Mouse (Mus musculus): ENCODE results near the gene Flt4.

Flt4 gene

DNA sequence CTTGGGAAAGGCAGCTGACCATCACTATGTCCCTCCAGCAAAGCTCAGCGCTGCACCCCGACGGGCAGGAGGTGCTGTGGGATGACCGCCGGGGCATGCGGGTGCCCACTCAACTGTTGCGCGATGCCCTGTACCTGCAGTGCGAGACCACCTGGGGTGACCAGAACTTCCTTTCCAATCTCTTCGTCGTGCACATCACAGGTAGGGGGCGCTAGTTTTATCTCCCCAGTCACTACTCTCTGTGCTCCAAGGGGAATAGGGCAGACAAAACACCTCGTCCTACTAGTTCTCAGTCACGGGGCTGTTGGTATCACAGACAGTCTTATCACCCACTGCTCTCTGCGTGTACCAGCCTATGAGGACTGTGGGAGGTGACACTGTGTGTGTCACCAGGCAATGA lies 16.8 kb downstream of the Flt4 start:
- no peaks in the 10 kb centered on the region for H3K36me3 ChIP-seq (ENCODE audit: control insufficient read depth, insufficient read depth, low read length, poor library complexity, severe bottlenecking)
- no peak for DNase-seq (ENCODE audit: low read depth, low spot score)
- H3K27me3 ChIP-seq (ENCODE audit: control insufficient read depth, insufficient read depth, low read length, poor library complexity, severe bottlenecking): no peaks in the 10 kb centered on the region

DNA sequence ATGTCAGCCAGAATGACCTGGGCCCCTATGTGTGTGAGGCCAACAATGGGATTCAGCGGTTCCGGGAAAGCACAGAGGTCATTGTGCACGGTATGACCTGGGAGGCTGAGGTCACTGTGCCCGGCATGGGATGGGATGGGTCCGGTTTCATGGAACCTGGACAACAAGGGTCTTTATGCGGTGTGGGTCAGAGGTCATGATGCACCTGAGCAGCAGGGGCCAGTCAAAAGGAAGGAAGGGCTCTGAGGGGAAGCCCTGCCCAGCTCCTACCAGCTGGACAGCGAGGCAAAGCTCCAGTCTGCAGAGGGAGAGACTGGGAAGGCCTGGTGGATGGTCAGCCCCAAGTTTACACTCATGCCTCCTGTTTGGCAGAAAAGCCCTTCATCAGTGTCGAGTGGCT lies 17.7 kb downstream of the Flt4 start:
- Histone ChIP-seq H3K27me3 (ENCODE audit: control insufficient read depth, insufficient read depth, low read length, poor library complexity, severe bottlenecking) (no peaks in the 10 kb centered on the region), H3K36me3 (ENCODE audit: control insufficient read depth, insufficient read depth, low read length, poor library complexity, severe bottlenecking) (no peaks in the 10 kb centered on the region)
- DNase-seq (ENCODE audit: low read depth, low spot score): no peak

DNA sequence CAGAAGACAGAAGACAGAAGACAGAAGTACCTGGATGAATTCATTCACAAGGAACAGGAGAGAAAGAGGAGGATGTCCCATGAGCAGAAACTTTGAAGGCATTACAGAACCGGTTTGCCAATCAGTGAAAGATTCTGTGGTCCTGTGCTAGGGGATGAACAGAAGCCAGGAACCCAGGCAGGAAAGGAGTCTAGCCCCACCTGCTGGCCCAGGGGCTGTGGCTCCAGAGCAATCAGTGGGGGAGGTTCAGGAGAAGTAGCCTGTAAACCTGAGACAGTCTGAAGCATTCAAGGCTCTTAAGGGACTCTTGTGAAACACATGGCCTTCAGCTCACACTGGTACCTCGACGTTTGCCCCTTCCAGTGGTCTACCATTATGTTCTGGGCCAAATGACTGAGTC lies 22.1 kb downstream of the Flt4 start:
- no peaks in the 10 kb centered on the region for H3K36me3 ChIP-seq (ENCODE audit: control insufficient read depth, insufficient read depth, low read length, poor library complexity, severe bottlenecking)
- DNase-seq (ENCODE audit: low read depth, low spot score): no peak

DNA sequence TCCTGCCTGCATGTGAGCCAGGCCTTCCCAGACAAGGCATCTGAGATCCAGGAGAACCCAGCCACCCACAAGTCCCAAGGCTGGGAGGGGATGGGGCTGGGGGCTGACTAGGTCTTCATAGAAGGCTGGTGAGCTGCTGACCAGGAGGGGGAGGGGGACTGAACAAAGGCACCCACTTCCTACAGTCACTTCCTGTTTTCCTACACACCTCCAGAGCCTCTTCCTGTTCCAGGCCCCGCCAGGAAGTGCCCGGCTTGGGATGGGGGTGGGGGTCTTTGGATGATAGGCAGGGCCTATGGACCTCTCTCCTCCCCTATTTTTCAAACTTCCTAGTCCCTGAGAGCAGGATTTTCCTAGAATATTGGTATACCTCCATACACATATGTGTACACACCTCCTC lies 23.2 kb downstream of the Flt4 start:
- H3K27me3 ChIP-seq (ENCODE audit: control insufficient read depth, insufficient read depth, low read length, poor library complexity, severe bottlenecking): no peaks in the 10 kb centered on the region
- no peaks in the 10 kb centered on the region for H3K36me3 ChIP-seq (ENCODE audit: control insufficient read depth, insufficient read depth, low read length, poor library complexity, severe bottlenecking)
- DNase-seq (ENCODE audit: low read depth, low spot score): no peak

More for the DNA sequence above, 22.1 kb downstream of the Flt4 start:
- no peaks in the 10 kb centered on the region for H3K27me3 ChIP-seq (ENCODE audit: control insufficient read depth, insufficient read depth, low read length, poor library complexity, severe bottlenecking)

DNA sequence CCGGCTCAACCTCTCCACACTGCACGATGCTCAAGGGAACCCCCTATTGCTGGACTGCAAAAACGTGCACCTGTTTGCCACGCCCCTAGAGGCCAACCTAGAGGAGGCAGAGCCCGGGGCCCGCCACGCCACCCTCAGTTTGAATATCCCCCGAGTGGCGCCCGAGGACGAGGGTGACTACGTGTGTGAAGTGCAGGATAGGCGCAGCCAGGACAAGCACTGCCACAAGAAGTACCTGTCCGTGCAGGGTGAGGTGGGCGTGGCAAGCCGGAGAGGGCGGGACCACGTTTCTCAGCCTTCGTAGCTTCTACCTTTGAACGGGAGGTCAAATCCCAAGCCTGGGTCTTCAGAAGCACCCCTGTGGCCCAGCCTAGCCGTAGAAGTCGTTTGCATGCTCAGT lies 25.0 kb downstream of the Flt4 start:
- no peak for DNase-seq (ENCODE audit: low read depth, low spot score)
- Histone ChIP-seq H3K27me3 (ENCODE audit: control insufficient read depth, insufficient read depth, low read length, poor library complexity, severe bottlenecking) (no peaks in the 10 kb centered on the region), H3K36me3 (ENCODE audit: control insufficient read depth, insufficient read depth, low read length, poor library complexity, severe bottlenecking) (no peaks in the 10 kb centered on the region)

DNA sequence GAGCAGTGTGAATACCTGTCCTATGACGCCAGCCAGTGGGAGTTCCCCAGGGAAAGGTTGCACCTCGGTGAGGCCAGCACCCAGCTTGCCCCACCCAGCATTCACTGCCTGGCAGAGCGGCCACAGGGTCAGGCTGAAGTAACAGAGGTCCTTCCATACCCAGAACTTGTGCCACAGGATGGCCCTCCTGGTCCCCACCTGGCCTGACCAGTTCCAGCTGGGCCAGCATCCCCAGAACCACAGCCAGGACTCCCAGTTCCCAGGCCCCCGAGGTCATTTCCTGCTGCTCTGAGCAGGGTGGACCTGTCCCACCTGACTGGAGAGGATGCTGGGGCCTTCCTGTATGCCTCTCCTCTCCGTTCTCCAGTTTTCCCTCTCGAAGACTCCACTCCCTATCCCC lies 26.6 kb downstream of the Flt4 start:
- DNase-seq (ENCODE audit: low read depth, low spot score): no peak
- Histone ChIP-seq H3K36me3 (ENCODE audit: control insufficient read depth, insufficient read depth, low read length, poor library complexity, severe bottlenecking) (no peaks in the 10 kb centered on the region), H3K27me3 (ENCODE audit: control insufficient read depth, insufficient read depth, low read length, poor library complexity, severe bottlenecking) (no peaks in the 10 kb centered on the region)

DNA sequence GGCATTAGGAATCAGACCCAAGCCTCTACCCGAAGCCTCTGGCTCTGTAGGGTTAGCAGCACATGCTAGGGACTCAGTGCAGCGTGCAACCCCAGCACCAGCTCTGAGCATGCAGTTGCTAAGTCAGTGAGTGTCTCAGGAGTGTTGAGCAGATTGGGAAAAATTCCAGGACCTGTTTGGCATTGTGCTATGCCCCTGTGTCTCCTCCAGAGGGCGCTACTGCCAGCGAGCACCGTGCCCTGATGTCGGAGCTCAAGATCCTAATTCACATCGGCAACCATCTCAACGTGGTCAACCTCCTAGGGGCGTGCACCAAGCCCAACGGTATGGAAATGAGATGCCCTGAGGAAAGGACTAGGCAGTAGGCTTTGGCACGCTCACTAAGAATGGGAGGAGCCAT lies 27.4 kb downstream of the Flt4 start:
- DNase-seq (ENCODE audit: low read depth, low spot score): no peak
- Histone ChIP-seq H3K27me3 (ENCODE audit: control insufficient read depth, insufficient read depth, low read length, poor library complexity, severe bottlenecking) (no peaks in the 10 kb centered on the region), H3K36me3 (ENCODE audit: control insufficient read depth, insufficient read depth, low read length, poor library complexity, severe bottlenecking) (no peaks in the 10 kb centered on the region)

DNA sequence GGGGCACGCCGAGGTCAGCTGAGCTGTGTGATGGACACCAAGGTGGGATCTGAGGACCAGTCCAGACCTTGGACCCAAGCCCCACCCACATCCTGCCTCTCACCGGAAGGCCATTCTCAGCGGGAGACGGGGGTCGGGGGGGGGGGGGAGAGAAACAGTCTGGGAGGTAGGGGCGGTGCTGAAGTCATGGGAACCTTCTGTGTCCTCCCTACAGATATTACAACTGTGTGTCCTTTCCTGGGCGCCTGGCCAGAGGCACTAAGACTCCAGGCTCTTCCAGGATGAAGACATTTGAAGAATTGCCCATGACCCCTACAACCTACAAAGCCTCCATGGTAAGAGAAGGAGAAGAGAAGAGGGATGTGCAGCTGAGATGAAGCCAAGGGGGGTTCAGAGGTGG lies 36.6 kb downstream of the Flt4 start:
- DNase-seq (ENCODE audit: low read depth, low spot score): no peak
- no peaks in the 10 kb centered on the region for H3K36me3 ChIP-seq (ENCODE audit: control insufficient read depth, insufficient read depth, low read length, poor library complexity, severe bottlenecking)
- no peaks in the 10 kb centered on the region for H3K27me3 ChIP-seq (ENCODE audit: control insufficient read depth, insufficient read depth, low read length, poor library complexity, severe bottlenecking)

DNA sequence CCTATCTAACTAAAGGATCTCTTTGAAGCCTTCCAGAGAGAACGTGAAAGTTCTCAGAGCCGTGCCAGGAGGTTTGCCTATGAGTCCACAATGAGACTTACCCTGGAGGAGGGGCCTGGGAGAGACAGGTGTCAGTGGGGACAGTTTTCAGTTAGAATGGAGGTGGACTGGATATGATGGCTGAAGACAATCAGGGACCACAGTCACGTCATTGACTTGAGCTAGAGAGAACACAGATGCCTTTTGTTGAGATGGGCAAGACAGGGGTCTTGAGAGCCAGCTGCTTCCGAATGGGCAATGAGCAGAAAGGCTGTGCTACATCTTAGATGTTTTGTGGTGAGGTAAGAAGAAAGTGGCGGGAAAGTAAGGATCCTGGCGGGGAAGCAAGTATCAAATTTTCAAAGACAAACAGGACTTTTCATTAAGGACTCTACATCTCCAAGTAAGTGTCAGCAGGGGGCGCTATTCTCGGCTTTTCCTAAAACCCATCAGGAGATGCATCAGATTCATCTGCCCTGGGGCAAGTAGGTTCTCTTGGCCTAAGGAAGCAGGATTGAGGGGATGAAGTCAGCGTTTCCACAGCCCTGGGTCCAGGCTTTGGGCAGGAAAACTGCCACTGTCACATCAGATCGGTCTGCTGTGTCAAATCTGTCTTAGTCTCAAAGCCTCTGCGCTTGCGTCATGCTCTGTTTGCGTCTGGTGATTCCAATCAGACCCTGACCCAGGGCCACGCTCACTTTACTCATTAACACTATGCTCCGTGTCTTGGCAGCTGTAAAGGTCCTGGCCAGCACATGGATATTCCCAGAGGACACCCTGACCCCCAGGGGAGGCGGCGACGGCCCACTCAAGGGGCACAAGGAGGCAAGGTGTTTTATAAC lies 41.3 kb downstream of the Flt4 start:
- no peaks in the 10 kb centered on the region for H3K36me3 ChIP-seq (ENCODE audit: control insufficient read depth, insufficient read depth, low read length, poor library complexity, severe bottlenecking)
- H3K27me3 ChIP-seq (ENCODE audit: control insufficient read depth, insufficient read depth, low read length, poor library complexity, severe bottlenecking): no peaks in the 10 kb centered on the region
- peak; percentile 55 for DNase-seq (ENCODE audit: low read depth, low spot score)

DNA sequence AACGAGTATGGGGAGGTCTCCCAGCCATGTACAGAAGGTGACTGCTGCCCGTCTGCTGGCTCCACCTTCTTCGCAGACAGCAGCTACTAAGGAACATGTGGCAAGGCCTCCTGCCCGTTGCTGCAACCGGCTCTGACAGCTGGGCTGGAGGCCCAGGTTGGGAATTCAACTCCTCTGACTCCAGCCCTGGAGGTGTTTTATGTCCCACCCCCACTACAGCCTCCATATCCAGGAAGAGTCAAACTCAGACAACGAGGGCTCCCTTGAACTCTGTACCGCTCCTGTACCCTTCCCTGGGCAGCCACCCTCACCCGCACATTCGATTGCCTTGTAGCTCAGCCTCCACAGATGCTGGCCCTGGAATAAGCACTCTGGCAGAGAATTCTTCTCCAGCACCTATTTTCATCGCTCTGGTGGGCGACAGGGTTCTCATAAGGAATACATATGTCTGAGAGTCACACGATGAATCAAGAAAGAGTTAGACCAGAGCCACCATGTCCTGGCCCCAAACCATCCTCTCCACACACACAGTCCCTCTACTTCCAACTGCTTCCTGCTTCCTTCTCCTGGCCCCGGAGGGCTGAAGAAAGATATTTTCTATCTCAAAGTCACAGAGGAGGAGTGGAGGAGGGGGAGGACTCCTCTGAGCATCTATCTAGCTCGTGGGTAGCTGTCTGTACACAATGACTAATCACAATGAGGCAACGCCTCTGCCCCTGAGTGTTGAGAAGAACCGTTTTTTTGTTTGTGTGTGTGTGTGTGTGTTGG lies 42.1 kb downstream of the Flt4 start:
- DNase-seq (ENCODE audit: low read depth, low spot score): no peak
- H3K36me3 ChIP-seq (ENCODE audit: control insufficient read depth, insufficient read depth, low read length, poor library complexity, severe bottlenecking): no peaks in the 10 kb centered on the region
- H3K27me3 ChIP-seq (ENCODE audit: control insufficient read depth, insufficient read depth, low read length, poor library complexity, severe bottlenecking): no peaks in the 10 kb centered on the region

DNA sequence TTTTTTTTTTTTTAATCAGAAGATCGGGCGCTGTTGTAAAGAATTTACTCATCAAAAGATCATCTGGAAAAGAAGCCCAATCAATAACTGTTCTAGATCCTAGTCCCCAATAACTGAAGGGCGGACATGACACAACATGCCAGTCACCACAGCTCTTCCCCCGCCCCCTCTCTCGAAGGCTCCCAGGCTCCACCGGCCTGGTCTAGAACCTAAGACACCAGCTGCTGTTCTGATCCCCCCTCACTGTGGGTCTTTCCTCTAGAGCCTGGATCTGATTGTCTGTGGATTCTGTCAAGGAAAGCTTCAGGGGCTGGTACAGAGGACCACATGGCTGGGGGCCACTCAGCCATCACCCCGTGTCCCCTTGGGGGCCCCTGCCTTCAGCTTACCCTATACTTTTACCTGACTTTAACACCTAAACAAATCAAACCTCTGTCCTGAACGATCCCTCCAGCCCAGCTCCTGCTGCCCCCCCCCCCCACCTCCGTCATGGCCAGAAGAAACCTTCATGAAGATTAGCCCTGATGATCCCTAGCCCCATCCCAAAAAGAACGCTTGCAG lies 42.8 kb downstream of the Flt4 start:
- no peaks in the 10 kb centered on the region for H3K27me3 ChIP-seq (ENCODE audit: control insufficient read depth, insufficient read depth, low read length, poor library complexity, severe bottlenecking)
- DNase-seq (ENCODE audit: low read depth, low spot score): no peak
- H3K36me3 ChIP-seq (ENCODE audit: control insufficient read depth, insufficient read depth, low read length, poor library complexity, severe bottlenecking): no peaks in the 10 kb centered on the region

DNA sequence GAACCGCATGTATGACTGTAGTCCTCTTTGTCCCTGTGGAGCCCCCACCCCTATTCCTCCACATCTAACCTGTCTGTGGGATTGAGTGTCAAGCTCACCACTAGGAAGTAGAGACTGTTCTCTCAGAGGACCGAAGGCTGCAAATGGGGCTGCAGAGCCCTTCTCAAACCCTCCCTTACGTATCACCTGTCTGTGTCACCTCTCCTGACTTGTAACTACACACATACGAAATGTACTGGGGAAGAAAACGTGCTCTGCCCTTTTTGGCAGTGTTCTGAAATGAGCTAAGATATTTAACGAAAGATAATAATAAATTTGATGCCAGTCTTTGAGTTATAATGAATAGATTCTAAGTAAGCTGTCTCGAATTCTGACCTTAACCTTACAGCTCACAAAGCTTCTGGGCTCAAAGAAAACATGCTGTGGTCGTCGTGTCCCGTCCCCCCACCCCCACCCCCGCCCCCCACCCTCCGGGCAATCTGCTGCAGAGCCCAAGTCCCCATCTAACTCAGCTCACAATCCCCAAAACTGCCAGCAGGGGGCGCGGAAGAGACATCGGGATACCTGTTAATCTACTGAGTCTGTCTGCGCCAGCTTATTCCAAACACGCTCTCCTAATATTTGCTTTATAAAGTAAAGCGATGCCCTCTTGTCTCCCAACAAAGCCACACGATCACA lies 43.5 kb downstream of the Flt4 start:
- no peaks in the 10 kb centered on the region for H3K27me3 ChIP-seq (ENCODE audit: control insufficient read depth, insufficient read depth, low read length, poor library complexity, severe bottlenecking)
- no peaks in the 10 kb centered on the region for H3K36me3 ChIP-seq (ENCODE audit: control insufficient read depth, insufficient read depth, low read length, poor library complexity, severe bottlenecking)
- DNase-seq (ENCODE audit: low read depth, low spot score): peak; percentile 78

DNA sequence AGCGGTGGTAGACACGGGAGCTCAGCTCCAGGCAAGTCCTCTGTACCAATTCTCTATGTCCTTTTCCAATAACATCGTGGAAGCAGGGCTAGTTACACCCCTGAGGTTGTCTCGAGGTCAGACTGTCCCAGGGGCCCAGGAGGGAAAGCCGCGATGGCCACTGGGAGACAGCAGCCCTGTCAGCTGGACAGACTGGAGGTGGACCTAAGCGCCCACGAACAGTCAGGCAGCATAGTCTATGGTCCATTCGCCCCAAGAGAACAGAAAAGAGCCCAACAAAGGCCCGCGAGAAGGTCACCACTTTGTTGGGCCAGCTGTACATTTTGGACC lies 44.0 kb downstream of the Flt4 start:
- DNase-seq (ENCODE audit: low read depth, low spot score): no peak
- Histone ChIP-seq H3K36me3 (ENCODE audit: control insufficient read depth, insufficient read depth, low read length, poor library complexity, severe bottlenecking) (no peaks in the 10 kb centered on the region), H3K27me3 (ENCODE audit: control insufficient read depth, insufficient read depth, low read length, poor library complexity, severe bottlenecking) (no peaks in the 10 kb centered on the region)

DNA sequence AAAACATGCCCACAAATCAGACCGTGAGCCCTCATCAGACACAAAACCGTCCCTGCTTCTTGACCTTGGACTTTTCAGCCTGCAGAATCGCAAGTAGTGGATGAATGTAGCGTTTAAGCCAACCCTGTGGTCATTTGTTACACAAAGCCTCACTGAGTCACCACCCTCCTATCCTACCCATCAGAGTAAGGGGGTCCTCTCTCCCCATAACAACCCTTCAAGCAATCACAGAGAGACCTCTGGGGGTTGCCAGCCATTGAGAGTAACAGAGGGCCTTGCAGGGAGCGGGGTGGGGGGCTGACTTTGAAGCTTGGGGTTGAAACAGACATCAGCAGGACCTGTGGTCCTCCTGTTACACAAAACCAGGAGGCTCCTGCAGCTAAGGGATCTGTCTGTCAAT lies 45.6 kb downstream of the Flt4 start:
- H3K36me3 ChIP-seq (ENCODE audit: control insufficient read depth, insufficient read depth, low read length, poor library complexity, severe bottlenecking): no peaks in the 10 kb centered on the region
- no peaks in the 10 kb centered on the region for H3K27me3 ChIP-seq (ENCODE audit: control insufficient read depth, insufficient read depth, low read length, poor library complexity, severe bottlenecking)
- no peak for DNase-seq (ENCODE audit: low read depth, low spot score)

DNA sequence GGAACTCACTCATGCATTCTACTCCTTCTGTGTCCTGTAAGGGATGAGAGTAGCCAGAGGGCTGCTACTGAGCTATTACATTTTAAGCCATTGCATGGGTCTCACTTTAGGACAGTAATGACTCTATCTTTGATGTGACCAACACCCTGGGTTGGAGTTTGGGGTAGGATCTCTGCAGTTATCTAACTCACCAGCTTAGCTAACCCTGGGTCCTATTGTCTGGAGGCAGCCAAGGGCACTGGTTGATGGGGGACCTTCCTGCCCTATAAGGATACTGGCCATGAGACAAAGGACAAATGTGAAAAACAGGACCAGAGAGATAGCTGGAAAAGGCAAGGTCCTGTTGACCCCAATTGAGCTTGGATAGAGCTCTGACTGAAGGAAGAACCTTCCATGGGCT lies 46.4 kb downstream of the Flt4 start:
- no peak for DNase-seq (ENCODE audit: low read depth, low spot score)
- H3K27me3 ChIP-seq (ENCODE audit: control insufficient read depth, insufficient read depth, low read length, poor library complexity, severe bottlenecking): no peaks in the 10 kb centered on the region
- no peaks in the 10 kb centered on the region for H3K36me3 ChIP-seq (ENCODE audit: control insufficient read depth, insufficient read depth, low read length, poor library complexity, severe bottlenecking)

Measured in splenic B cell, adult 2 months (primary cell).